Mouse (Mus musculus): Measurements from ENCODE around the gene Mtss1l. TPM values are rescaled to one million over a fixed set of nuclear protein-coding genes. Genes with fewer than 3 reads are reported as not detected.

The Mtss1l gene
- polyA plus RNA-seq, 1 experiment from 2014 or later = 5.9 TPM

DNA sequence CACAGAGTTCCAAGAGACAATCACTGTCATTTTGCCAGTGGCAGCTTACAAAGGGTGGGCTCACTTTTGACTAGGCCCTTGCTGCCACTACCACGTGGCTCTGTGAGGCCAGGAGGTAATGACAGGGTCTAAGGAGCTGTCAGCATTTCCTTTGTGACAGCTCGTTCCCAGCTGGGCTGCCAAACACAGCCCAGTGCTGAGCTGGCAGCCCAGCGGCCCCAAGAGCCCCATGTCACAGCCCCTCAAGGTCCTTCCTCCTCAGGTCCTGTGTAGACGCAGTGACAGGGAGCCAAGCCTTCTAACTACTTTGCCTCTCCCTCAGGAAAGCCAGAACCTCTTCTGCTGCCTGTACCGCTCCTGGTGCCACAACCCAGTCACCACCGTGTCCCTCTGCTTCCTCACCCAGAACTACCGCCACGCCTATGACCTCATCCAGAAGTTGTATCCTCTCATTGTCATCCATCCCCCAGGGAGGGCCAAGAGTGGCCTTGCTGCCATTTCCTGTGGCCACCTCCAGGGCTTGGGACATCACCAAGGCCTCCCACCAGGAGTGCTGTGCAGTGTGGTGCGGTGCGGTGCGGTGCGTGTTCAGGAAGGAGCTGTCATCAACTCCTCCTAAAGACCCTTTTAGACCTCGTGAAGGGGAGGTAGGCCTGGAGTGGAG, 9.9 kb upstream of the Mtss1l start:
- peaks cover 24% of the 10 kb centered on the region for H3K36me3 ChIP-seq (ENCODE audit: control insufficient read depth, insufficient read depth, low read length)
- no peak overlapping the region for H3K4me3 ChIP-seq (ENCODE audit: low read depth, low read length)
- peak; percentile 22; the same call in 1 of the 2 replicates for ATAC-seq (replicated peaks; ENCODE audit: low FRiP score)
- H3K9ac ChIP-seq (ENCODE audit: low read depth, low read length) = no peak overlapping the region
- H3K27ac ChIP-seq (ENCODE audit: low read depth, low read length) = peak overlapping the region; percentile 36; the same call in 1 of the 2 replicates
- 65% methylated on average over 13 of the region's 13 CpGs for WGBS
- H3K4me1 ChIP-seq (replicated peaks; ENCODE audit: control insufficient read depth, insufficient read depth, low read length) = no peaks in the 10 kb centered on the region; the same call in 1 of the 2 replicates
- H3K4me2 ChIP-seq = no peak overlapping the region
- no peaks in the 10 kb centered on the region for H3K9me3 ChIP-seq (ENCODE audit: control insufficient read depth, low read length)
- DNase-seq (ENCODE audit: low spot score) = no peak
- no peaks in the 10 kb centered on the region for H3K27me3 ChIP-seq (replicated peaks; ENCODE audit: control insufficient read depth, insufficient read depth, low read length)

DNA sequence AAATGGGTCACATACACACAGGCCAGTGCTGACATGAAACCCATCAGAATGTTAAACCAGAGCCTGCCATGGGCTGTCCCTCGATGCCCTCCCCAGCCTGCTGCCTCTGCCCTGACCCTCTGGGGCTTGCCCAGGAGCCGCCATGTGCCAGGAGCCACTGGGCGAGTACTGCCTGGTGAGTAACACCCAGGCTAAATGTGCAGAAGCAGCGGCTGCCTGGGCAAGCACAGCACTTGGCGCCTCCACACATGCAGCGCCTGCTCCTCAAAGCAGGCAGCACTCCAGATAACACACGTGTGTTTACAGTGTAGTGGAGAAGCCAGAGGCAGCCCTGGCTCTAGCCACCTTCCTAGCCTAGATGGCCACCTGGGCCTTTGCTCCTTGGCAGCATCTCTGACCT, 8.2 kb upstream of the Mtss1l start:
- DNase-seq (ENCODE audit: low spot score) = no peak
- ATAC-seq (replicated peaks; ENCODE audit: low FRiP score) = no peak
- H3K27me3 ChIP-seq (replicated peaks; ENCODE audit: control insufficient read depth, insufficient read depth, low read length) = no peaks in the 10 kb centered on the region
- peaks cover 2% of the 10 kb centered on the region; the same call in 1 of the 2 replicates for H3K4me1 ChIP-seq (replicated peaks; ENCODE audit: control insufficient read depth, insufficient read depth, low read length)
- no peak overlapping the region for H3K4me3 ChIP-seq (ENCODE audit: low read depth, low read length)
- H3K9me3 ChIP-seq (ENCODE audit: control insufficient read depth, low read length) = no peaks in the 10 kb centered on the region
- 86% methylated on average over 7 of the region's 7 CpGs for WGBS
- H3K36me3 ChIP-seq (ENCODE audit: control insufficient read depth, insufficient read depth, low read length) = peaks cover 24% of the 10 kb centered on the region
- no peak overlapping the region for H3K4me2 ChIP-seq
- H3K27ac ChIP-seq (ENCODE audit: low read depth, low read length) = no peak overlapping the region
- H3K9ac ChIP-seq (ENCODE audit: low read depth, low read length) = no peak overlapping the region

DNA sequence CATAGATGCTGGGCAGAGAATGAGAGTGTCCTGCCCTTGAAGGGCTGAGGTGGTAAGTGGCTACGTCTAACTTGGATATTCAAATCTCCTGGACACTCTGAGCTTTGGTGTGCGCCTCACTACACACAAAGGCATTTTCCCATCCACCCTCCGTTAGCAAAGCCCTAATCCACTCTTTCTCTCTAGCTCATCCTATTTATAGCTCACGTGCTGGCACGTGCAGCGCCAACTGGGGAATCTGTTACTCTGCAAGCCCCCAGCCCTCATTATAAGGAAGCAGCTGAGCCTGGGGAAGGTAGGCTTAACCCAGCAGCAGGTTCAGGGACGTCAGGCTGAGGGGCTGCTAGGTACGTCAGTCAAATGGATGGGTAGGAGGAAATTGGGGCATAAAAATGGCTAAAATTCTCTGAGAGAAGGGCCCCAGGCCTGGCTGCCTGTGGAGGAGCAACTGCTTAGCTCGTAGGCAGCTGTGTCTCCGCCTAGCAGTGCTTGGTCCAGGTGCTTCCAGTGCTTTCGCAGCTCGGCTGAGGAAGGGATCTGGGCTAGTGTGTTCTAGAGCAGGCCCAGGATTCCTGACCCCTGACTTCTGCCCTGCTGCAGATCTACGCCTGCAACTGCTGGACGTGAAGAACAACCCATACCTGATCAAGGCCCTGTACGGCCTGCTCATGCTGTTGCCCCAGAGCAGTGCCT, 6.3 kb upstream of the Mtss1l start:
- no peak for ATAC-seq (replicated peaks; ENCODE audit: low FRiP score)
- H3K27ac ChIP-seq (ENCODE audit: low read depth, low read length) = no peak overlapping the region
- peaks cover 13% of the 10 kb centered on the region for H3K4me1 ChIP-seq (replicated peaks; ENCODE audit: control insufficient read depth, insufficient read depth, low read length)
- H3K4me2 ChIP-seq = no peak overlapping the region
- no peak overlapping the region for H3K9ac ChIP-seq (ENCODE audit: low read depth, low read length)
- H3K4me3 ChIP-seq (ENCODE audit: low read depth, low read length) = no peak overlapping the region
- H3K9me3 ChIP-seq (ENCODE audit: control insufficient read depth, low read length) = no peaks in the 10 kb centered on the region
- 84% methylated on average over 15 of the region's 15 CpGs for WGBS
- H3K27me3 ChIP-seq (replicated peaks; ENCODE audit: control insufficient read depth, insufficient read depth, low read length) = peaks cover 2% of the 10 kb centered on the region; the same call in 1 of the 2 replicates
- peaks cover 24% of the 10 kb centered on the region for H3K36me3 ChIP-seq (ENCODE audit: control insufficient read depth, insufficient read depth, low read length)
- no peak for DNase-seq (ENCODE audit: low spot score)

DNA sequence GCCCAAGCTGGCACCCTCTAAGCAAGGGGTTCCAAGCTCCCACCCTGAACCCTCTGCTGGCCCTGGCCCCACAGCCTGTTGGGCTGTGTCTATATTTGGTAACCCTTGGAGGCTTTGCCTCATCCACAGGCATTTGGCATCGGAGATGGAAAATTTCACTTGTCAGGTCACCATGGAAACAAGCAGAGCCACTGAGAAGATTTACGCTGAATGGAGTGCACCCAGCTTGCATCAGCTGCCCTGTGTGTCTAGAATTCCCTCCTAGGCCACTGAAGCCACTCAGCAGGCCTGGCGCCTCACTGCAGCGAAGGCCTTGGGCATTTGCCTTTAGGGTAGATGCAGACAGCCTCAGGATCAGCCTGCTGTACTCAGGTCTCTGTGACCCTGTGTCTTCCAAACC, 5.2 kb upstream of the Mtss1l start:
- Histone ChIP-seq H3K9ac (ENCODE audit: low read depth, low read length) (no peak overlapping the region), H3K4me1 (replicated peaks; ENCODE audit: control insufficient read depth, insufficient read depth, low read length) (peaks cover 17% of the 10 kb centered on the region), H3K9me3 (ENCODE audit: control insufficient read depth, low read length) (no peaks in the 10 kb centered on the region), H3K27ac (ENCODE audit: low read depth, low read length) (no peak overlapping the region), H3K4me2 (no peak overlapping the region), H3K4me3 (ENCODE audit: low read depth, low read length) (no peak overlapping the region), H3K27me3 (replicated peaks; ENCODE audit: control insufficient read depth, insufficient read depth, low read length) (peaks cover 13% of the 10 kb centered on the region), H3K36me3 (ENCODE audit: control insufficient read depth, insufficient read depth, low read length) (peaks cover 18% of the 10 kb centered on the region)
- 73% methylated on average over 4 of the region's 4 CpGs for WGBS
- ATAC-seq (replicated peaks; ENCODE audit: low FRiP score) (no peak), DNase-seq (ENCODE audit: low spot score) (no peak)

DNA sequence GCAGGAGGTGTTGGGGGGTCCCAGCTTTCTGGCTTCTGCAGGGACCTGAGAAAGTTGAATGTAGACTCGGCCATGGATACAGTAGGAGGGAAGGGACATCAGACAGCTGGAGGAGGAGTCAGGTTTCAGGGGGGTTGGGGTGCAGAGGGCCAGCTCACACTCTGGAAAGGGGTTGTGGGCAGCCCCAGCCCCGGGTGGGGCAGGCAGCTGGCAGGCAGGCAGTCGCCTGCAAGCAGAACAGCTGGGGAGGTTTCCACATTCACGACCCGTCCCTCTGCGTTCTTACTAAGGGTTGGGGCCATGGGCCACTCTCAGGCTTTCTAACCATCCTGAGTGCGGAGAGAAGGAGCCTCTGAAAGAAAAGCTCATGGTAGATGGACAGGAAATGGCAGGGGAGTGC, 4.1 kb upstream of the Mtss1l start:
- no peak overlapping the region for H3K9ac ChIP-seq (ENCODE audit: low read depth, low read length)
- peaks cover 18% of the 10 kb centered on the region for H3K27me3 ChIP-seq (replicated peaks; ENCODE audit: control insufficient read depth, insufficient read depth, low read length)
- peaks cover 10% of the 10 kb centered on the region for H3K36me3 ChIP-seq (ENCODE audit: control insufficient read depth, insufficient read depth, low read length)
- WGBS = 76% methylated on average over 7 of the region's 7 CpGs
- DNase-seq (ENCODE audit: low spot score) (no peak), ATAC-seq (replicated peaks; ENCODE audit: low FRiP score) (no peak)
- H3K4me1 ChIP-seq (replicated peaks; ENCODE audit: control insufficient read depth, insufficient read depth, low read length) = peaks cover 17% of the 10 kb centered on the region
- H3K9me3 ChIP-seq (ENCODE audit: control insufficient read depth, low read length) = no peaks in the 10 kb centered on the region
- no peak overlapping the region for H3K27ac ChIP-seq (ENCODE audit: low read depth, low read length)
- H3K4me3 ChIP-seq (ENCODE audit: low read depth, low read length) = no peak overlapping the region
- H3K4me2 ChIP-seq = no peak overlapping the region

DNA sequence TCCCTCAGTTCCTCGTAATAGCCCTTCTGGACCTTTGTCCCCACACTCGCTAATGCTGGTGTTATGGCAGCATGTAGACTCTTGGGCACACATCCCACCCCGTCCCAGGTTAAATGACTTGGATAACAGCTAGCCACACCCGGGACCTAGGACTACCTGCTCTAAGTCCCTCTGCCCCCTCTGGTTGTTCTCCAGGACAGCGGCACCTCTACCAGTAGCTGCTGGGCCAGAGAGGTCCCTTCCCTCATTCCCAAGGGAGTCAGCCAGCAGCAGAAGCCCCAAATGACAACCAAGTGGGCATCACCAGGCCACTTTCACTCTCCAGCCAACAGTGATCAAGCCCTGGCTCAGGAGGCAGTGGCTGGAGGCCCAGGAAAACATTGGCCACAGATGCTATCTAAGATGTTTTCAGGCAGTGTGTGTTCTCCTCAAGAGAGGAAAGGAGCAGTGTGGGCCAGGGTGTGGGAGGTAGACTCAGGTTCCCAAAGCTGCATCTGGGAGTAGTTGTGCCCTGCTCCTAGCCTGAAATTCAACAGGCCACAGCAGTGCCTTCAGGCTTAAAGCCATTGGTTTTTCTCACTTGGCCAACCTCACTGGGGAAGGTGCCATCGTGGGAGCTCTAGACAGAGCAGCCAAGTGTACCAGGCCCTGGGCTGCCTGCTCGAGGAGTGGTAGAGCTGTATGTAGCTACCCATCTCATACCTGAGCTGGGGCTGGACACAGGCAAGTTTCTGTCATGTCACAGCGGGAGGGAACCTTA, 2.9 kb upstream of the Mtss1l start:
- no peaks in the 10 kb centered on the region for H3K9me3 ChIP-seq (ENCODE audit: control insufficient read depth, low read length)
- H3K9ac ChIP-seq (ENCODE audit: low read depth, low read length) = no peak overlapping the region
- H3K27me3 ChIP-seq (replicated peaks; ENCODE audit: control insufficient read depth, insufficient read depth, low read length) = peaks cover 25% of the 10 kb centered on the region
- no peak overlapping the region for H3K27ac ChIP-seq (ENCODE audit: low read depth, low read length)
- no peaks in the 10 kb centered on the region; the same call in 1 of the 2 replicates for H3K36me3 ChIP-seq (ENCODE audit: control insufficient read depth, insufficient read depth, low read length)
- ATAC-seq (replicated peaks; ENCODE audit: low FRiP score) (no peak), DNase-seq (ENCODE audit: low spot score) (no peak)
- H3K4me2 ChIP-seq = no peak overlapping the region
- H3K4me1 ChIP-seq (replicated peaks; ENCODE audit: control insufficient read depth, insufficient read depth, low read length) = peaks cover 25% of the 10 kb centered on the region
- no peak overlapping the region for H3K4me3 ChIP-seq (ENCODE audit: low read depth, low read length)
- WGBS = 77% methylated on average over 8 of the region's 8 CpGs

DNA sequence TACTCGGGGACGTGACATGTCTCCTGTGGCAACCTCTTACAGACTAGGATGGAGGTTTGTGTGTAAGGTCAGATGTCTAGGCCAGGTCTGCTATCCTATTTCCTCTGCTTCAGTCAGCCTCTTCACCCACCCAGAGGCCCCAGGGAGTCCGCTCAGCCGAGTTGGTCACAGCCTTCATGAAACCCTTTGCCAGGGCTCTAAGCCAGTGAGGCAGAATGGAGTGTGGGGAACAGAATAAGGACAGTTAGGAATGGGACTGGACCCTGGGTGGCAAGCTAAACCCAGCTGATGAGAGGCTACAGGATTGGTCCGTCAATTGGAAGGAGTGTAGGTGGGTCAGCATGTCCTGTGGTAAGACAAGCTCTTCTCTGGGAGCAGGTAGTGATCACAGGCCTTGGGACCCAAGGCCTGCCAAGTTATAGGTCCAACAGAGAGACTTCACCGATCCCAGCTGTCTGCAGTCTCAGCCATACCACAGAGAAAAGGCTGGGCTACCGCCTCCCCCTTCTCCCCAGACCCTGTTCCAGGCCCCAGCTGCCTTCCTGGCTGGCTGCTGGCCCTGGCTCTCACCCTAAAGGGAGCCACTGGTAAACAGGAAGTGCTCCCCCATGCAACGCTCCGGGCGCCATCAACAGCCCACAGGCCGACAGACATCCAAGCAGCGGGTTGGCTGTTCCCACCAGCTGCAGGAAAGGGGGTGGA, 2.2 kb upstream of the Mtss1l start:
- no peak for DNase-seq (ENCODE audit: low spot score)

DNA sequence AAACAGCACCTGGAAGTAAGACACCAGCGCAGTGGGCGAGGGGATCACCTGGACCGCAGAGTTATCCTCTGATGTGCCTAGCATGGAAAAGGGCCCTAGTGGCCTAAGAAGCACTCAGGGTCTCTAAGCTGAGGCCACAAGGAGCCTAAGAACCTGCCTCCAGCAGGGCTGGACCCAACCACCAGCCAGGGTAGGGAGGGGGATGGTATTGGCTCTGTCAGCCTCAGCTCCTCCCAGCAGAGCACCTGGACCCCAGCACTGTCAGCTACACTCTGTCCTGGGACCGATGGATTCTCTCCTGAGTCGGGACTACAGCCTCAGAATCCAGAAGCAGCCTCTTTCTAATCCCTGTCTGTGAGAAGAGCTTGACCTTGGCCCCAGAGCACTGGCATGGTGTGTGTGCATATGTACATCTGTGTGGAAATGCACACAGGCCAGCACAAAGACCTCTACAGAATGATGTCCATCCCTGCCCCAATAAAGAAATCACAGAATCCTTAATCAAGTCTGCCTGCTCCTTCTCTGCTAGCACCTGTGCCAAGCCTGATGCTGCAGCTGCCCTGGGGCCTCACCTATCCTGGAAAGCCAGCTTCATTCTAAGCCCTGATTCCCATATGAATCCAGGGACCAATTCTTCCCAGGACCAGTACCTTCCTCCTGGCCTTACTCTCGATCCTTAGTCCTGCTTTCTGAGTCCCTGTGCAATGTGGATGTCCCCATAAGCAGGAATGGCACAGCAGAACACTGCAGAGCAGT, 1.2 kb upstream of the Mtss1l start:
- Histone ChIP-seq H3K4me2 (peak overlapping the region; percentile 77; the same call in 1 of the 2 replicates), H3K9ac (ENCODE audit: low read depth, low read length) (no peak overlapping the region)

More for the DNA sequence above, 2.2 kb upstream of the Mtss1l start:
- no peak overlapping the region for H3K4me3 ChIP-seq (ENCODE audit: low read depth, low read length)
- H3K27me3 ChIP-seq (replicated peaks; ENCODE audit: control insufficient read depth, insufficient read depth, low read length) = peaks cover 25% of the 10 kb centered on the region
- no peaks in the 10 kb centered on the region; the same call in 1 of the 2 replicates for H3K36me3 ChIP-seq (ENCODE audit: control insufficient read depth, insufficient read depth, low read length)
- no peak for ATAC-seq (replicated peaks; ENCODE audit: low FRiP score)
- peaks cover 25% of the 10 kb centered on the region for H3K4me1 ChIP-seq (replicated peaks; ENCODE audit: control insufficient read depth, insufficient read depth, low read length)
- no peak overlapping the region for H3K27ac ChIP-seq (ENCODE audit: low read depth, low read length)
- H3K9me3 ChIP-seq (ENCODE audit: control insufficient read depth, low read length) = no peaks in the 10 kb centered on the region
- H3K4me2 ChIP-seq = no peak overlapping the region
- 39% methylated on average over 12 of the region's 12 CpGs for WGBS
- H3K9ac ChIP-seq (ENCODE audit: low read depth, low read length) = no peak overlapping the region

More for the DNA sequence above, 1.2 kb upstream of the Mtss1l start:
- no peak for DNase-seq (ENCODE audit: low spot score)
- H3K4me1 ChIP-seq (replicated peaks; ENCODE audit: control insufficient read depth, insufficient read depth, low read length) = peaks cover 30% of the 10 kb centered on the region
- no peak for ATAC-seq (replicated peaks; ENCODE audit: low FRiP score)
- H3K27ac ChIP-seq (ENCODE audit: low read depth, low read length) = no peak overlapping the region
- no peaks in the 10 kb centered on the region for H3K9me3 ChIP-seq (ENCODE audit: control insufficient read depth, low read length)
- WGBS = 51% methylated on average over 6 of the region's 6 CpGs
- peaks cover 25% of the 10 kb centered on the region for H3K27me3 ChIP-seq (replicated peaks; ENCODE audit: control insufficient read depth, insufficient read depth, low read length)
- H3K36me3 ChIP-seq (ENCODE audit: control insufficient read depth, insufficient read depth, low read length) = no peaks in the 10 kb centered on the region; the same call in 1 of the 2 replicates
- H3K4me3 ChIP-seq (ENCODE audit: low read depth, low read length) = no peak overlapping the region

All from liver, embryonic 11.5 days (tissue).